Mouse (Mus musculus) testis, adult 2 months (tissue): Measurements from ENCODE around the gene Cdc42bpg.

Experiments
- CTCF ChIP-seq: fragments of 200-500 bp; IDR thresholded peaks from 2 replicates; pipeline ENCODE4 v1.5.1; 2012; ENCODE audit warnings: low read depth, mild to moderate bottlenecking, inconsistent platforms, low read length, moderate library complexity; ENCODE audit not compliant: control insufficient read depth, insufficient read depth, insufficient replicate concordance
- POLR2A ChIP-seq: fragments of 200-500 bp; IDR thresholded peaks from 2 replicates; pipeline ENCODE4 v1.6.1; 2012; ENCODE audit warnings: low read depth, mild to moderate bottlenecking, inconsistent platforms, low read length, moderate library complexity; ENCODE audit not compliant: control insufficient read depth

GRCm38 (mm10) chr19:6335458-6335827 is 29.2 kb downstream of the Cdc42bpg start:
- TF ChIP-seq CTCF (no peak), POLR2A (no peak; the same call in 1 of the 2 replicates)
